Mouse (Mus musculus): ENCODE data around the gene Rabgap1.
A peak's percentile ranks its signal among the peaks of the same experiment; 100 is the strongest.
"Not testable (repeated sequence)": the region's sequence is repeated elsewhere in the genome, so short reads cannot be mapped to it uniquely, and the experiment has no call there.

Rabgap1 gene

GRCm38 (mm10) chr2:37442611-37443591, at the start of gene Rabgap1, which contains the start of the genes Zbtb26 and Zbtb6:
Rabgap1 (plus strand) TSS chr2:37443279.
Zbtb26 (minus strand) TSS chr2:37443135.
Zbtb6 (minus strand) TSS chr2:37443171.
- DNase-seq (ENCODE audit: inconsistent age in 2 of 2, low spot score in 1 of 2), result peak; percentile 97 to 99

- DNase-seq (ENCODE audit: inconsistent age in 2 of 2, low spot score in 1 of 2), result no peak
Observed at GRCm38 (mm10) chr2:37395539-37395938, 47.5 kb upstream of the Rabgap1 start.

- no peak for DNase-seq (ENCODE audit: inconsistent age in 2 of 2, low spot score in 1 of 2)
Observed at GRCm38 (mm10) chr2:37421903-37422302, 21.2 kb upstream of the Rabgap1 start.

- peak; percentile 96 to 99 for DNase-seq (ENCODE audit: inconsistent age in 2 of 2, low spot score in 1 of 2)
Observed at GRCm38 (mm10) chr2:37422306-37423304, 20.5 kb upstream of the Rabgap1 start, which contains the start of gene Rc3h2. Rc3h2 (minus strand) TSS chr2:37422903.

- peak in 1 of 2 experiments; percentile 38 for DNase-seq (ENCODE audit: inconsistent age in 2 of 2, low spot score in 1 of 2)
Observed at GRCm38 (mm10) chr2:37423671-37424070, 19.4 kb upstream of the Rabgap1 start.

GRCm38 (mm10) chr2:37430593-37431464, 12.2 kb upstream of the Rabgap1 start:
- DNase-seq (ENCODE audit: inconsistent age in 2 of 2, low spot score in 1 of 2), result peak; percentile 88 to 96

GRCm38 (mm10) chr2:37431609-37432008, 11.5 kb upstream of the Rabgap1 start:
- DNase-seq (ENCODE audit: inconsistent age in 2 of 2, low spot score in 1 of 2), result peak in 1 of 2 experiments; percentile 54

- DNase-seq (ENCODE audit: inconsistent age in 2 of 2, low spot score in 1 of 2), result peak; percentile 96 to 97
Observed at GRCm38 (mm10) chr2:37451667-37452375, 8.7 kb downstream of the Rabgap1 start.

GRCm38 (mm10) chr2:37452376-37452760, 9.3 kb downstream of the Rabgap1 start:
- no peak for DNase-seq (ENCODE audit: inconsistent age in 2 of 2, low spot score in 1 of 2)

- no peak for DNase-seq (ENCODE audit: inconsistent age in 2 of 2, low spot score in 1 of 2)
Observed at GRCm38 (mm10) chr2:37460707-37461106, 17.6 kb downstream of the Rabgap1 start.

- no peak for DNase-seq (ENCODE audit: inconsistent age in 2 of 2, low spot score in 1 of 2)
Observed at GRCm38 (mm10) chr2:37466266-37466665, 23.2 kb downstream of the Rabgap1 start.

GRCm38 (mm10) chr2:37479559-37479958, 36.5 kb downstream of the Rabgap1 start:
- DNase-seq (ENCODE audit: inconsistent age in 2 of 2, low spot score in 1 of 2), result no peak

- DNase-seq (ENCODE audit: inconsistent age in 2 of 2, low spot score in 1 of 2), result no peak
Observed at GRCm38 (mm10) chr2:37480039-37480438, 37.0 kb downstream of the Rabgap1 start.

- no peak for DNase-seq (ENCODE audit: inconsistent age in 2 of 2, low spot score in 1 of 2)
Observed at GRCm38 (mm10) chr2:37484165-37484564, 41.1 kb downstream of the Rabgap1 start.

- DNase-seq (ENCODE audit: inconsistent age in 2 of 2, low spot score in 1 of 2), result peak in 1 of 2 experiments; percentile 82
Observed at GRCm38 (mm10) chr2:37485370-37485769, 42.3 kb downstream of the Rabgap1 start.

- no peak for DNase-seq (ENCODE audit: inconsistent age in 2 of 2, low spot score in 1 of 2)
Observed at GRCm38 (mm10) chr2:37486408-37486807, 43.3 kb downstream of the Rabgap1 start.

GRCm38 (mm10) chr2:37488956-37489355, 45.9 kb downstream of the Rabgap1 start:
- no peak for DNase-seq (ENCODE audit: inconsistent age in 2 of 2, low spot score in 1 of 2)

- DNase-seq (ENCODE audit: inconsistent age in 2 of 2, low spot score in 1 of 2), result no peak
Observed at GRCm38 (mm10) chr2:37497321-37497720, 54.2 kb downstream of the Rabgap1 start.

- DNase-seq (ENCODE audit: inconsistent age in 2 of 2, low spot score in 1 of 2), result not testable (repeated sequence)
Observed at GRCm38 (mm10) chr2:37505856-37506255, 62.8 kb downstream of the Rabgap1 start.
